Mouse (Mus musculus): ENCODE measurements around the gene Apon. TPM values are rescaled to one million over a fixed set of nuclear protein-coding genes. Genes with fewer than 3 reads are reported as not detected.
"Not testable (repeated sequence)": the region's sequence is repeated elsewhere in the genome, so short reads cannot be mapped to it uniquely, and the experiment has no call there.

The Apon gene
- polyA plus RNA-seq, 1 experiment = 0.05 TPM

GRCm38 (mm10) chr10:128278158-128278557 lies 24.3 kb downstream of the Apon start:
- TF ChIP-seq POLR2A (IDR thresholded peaks at IDR 0.05; ENCODE audit: control insufficient read depth, low read depth, low read length) (no peak), CTCF (IDR thresholded peaks at IDR 0.05; ENCODE audit: control insufficient read depth, insufficient read depth, insufficient replicate concordance, low read depth, low read length) (no peak)
- H3K4me3 ChIP-seq (ENCODE audit: control insufficient read depth, low read depth, low read length) = no peak overlapping the region
- no peak overlapping the region for H3K27ac ChIP-seq (ENCODE audit: control insufficient read depth, insufficient read depth, low read depth, low read length)
- no peaks in the 10 kb centered on the region for H3K36me3 ChIP-seq (ENCODE audit: control insufficient read depth, insufficient read depth, low read length)
- no peaks in the 10 kb centered on the region for H3K27me3 ChIP-seq (ENCODE audit: control insufficient read depth, insufficient read depth, low read length)
- no peaks in the 10 kb centered on the region for H3K4me1 ChIP-seq (ENCODE audit: control insufficient read depth, insufficient read depth, low read length)

- Histone ChIP-seq H3K4me1 (ENCODE audit: control insufficient read depth, insufficient read depth, low read length) (no peaks in the 10 kb centered on the region), H3K4me3 (ENCODE audit: control insufficient read depth, low read depth, low read length) (no peak overlapping the region), H3K36me3 (ENCODE audit: control insufficient read depth, insufficient read depth, low read length) (no peaks in the 10 kb centered on the region), H3K27me3 (ENCODE audit: control insufficient read depth, insufficient read depth, low read length) (no peaks in the 10 kb centered on the region), H3K27ac (ENCODE audit: control insufficient read depth, insufficient read depth, low read depth, low read length) (no peak overlapping the region)
- TF ChIP-seq POLR2A (IDR thresholded peaks at IDR 0.05; ENCODE audit: control insufficient read depth, low read depth, low read length) (no peak), CTCF (IDR thresholded peaks at IDR 0.05; ENCODE audit: control insufficient read depth, insufficient read depth, insufficient replicate concordance, low read depth, low read length) (no peak)
These were observed 27.0 kb downstream of the Apon start for GRCm38 (mm10) chr10:128280943-128281342.

- Histone ChIP-seq H3K27me3 (ENCODE audit: control insufficient read depth, insufficient read depth, low read length) (no peaks in the 10 kb centered on the region), H3K27ac (ENCODE audit: control insufficient read depth, insufficient read depth, low read depth, low read length) (no peak overlapping the region), H3K36me3 (ENCODE audit: control insufficient read depth, insufficient read depth, low read length) (no peaks in the 10 kb centered on the region), H3K4me1 (ENCODE audit: control insufficient read depth, insufficient read depth, low read length) (no peaks in the 10 kb centered on the region), H3K4me3 (ENCODE audit: control insufficient read depth, low read depth, low read length) (no peak overlapping the region)
- TF ChIP-seq POLR2A (IDR thresholded peaks at IDR 0.05; ENCODE audit: control insufficient read depth, low read depth, low read length) = no peak
- TF ChIP-seq CTCF (IDR thresholded peaks at IDR 0.05; ENCODE audit: control insufficient read depth, insufficient read depth, insufficient replicate concordance, low read depth, low read length) = no peak
These were observed 27.8 kb downstream of the Apon start for GRCm38 (mm10) chr10:128281682-128282081.

GRCm38 (mm10) chr10:128282886-128283450 lies 29.1 kb downstream of the Apon start:
- no peaks in the 10 kb centered on the region for H3K27me3 ChIP-seq (ENCODE audit: control insufficient read depth, insufficient read depth, low read length)
- no peak overlapping the region for H3K27ac ChIP-seq (ENCODE audit: control insufficient read depth, insufficient read depth, low read depth, low read length)
- TF ChIP-seq POLR2A (IDR thresholded peaks at IDR 0.05; ENCODE audit: control insufficient read depth, low read depth, low read length) (no peak), CTCF (IDR thresholded peaks at IDR 0.05; ENCODE audit: control insufficient read depth, insufficient read depth, insufficient replicate concordance, low read depth, low read length) (no peak)
- H3K4me3 ChIP-seq (ENCODE audit: control insufficient read depth, low read depth, low read length) = no peak overlapping the region
- no peaks in the 10 kb centered on the region for H3K36me3 ChIP-seq (ENCODE audit: control insufficient read depth, insufficient read depth, low read length)
- no peaks in the 10 kb centered on the region for H3K4me1 ChIP-seq (ENCODE audit: control insufficient read depth, insufficient read depth, low read length)

- Histone ChIP-seq H3K36me3 (ENCODE audit: control insufficient read depth, insufficient read depth, low read length) (no peaks in the 10 kb centered on the region), H3K27ac (ENCODE audit: control insufficient read depth, insufficient read depth, low read depth, low read length) (no peak overlapping the region), H3K4me3 (ENCODE audit: control insufficient read depth, low read depth, low read length) (no peak overlapping the region), H3K27me3 (ENCODE audit: control insufficient read depth, insufficient read depth, low read length) (no peaks in the 10 kb centered on the region), H3K4me1 (ENCODE audit: control insufficient read depth, insufficient read depth, low read length) (no peaks in the 10 kb centered on the region)
- TF ChIP-seq POLR2A (IDR thresholded peaks at IDR 0.05; ENCODE audit: control insufficient read depth, low read depth, low read length) (no peak), CTCF (IDR thresholded peaks at IDR 0.05; ENCODE audit: control insufficient read depth, insufficient read depth, insufficient replicate concordance, low read depth, low read length) (peak; percentile 49; the same call in 1 of the 2 replicates)
These were observed 30.0 kb downstream of the Apon start for GRCm38 (mm10) chr10:128283604-128284579.

- H3K4me1 ChIP-seq (ENCODE audit: control insufficient read depth, insufficient read depth, low read length); H3K27ac ChIP-seq (ENCODE audit: control insufficient read depth, insufficient read depth, low read depth, low read length); H3K36me3 ChIP-seq (ENCODE audit: control insufficient read depth, insufficient read depth, low read length); H3K4me3 ChIP-seq (ENCODE audit: control insufficient read depth, low read depth, low read length); H3K27me3 ChIP-seq (ENCODE audit: control insufficient read depth, insufficient read depth, low read length): not testable (repeated sequence)
These were observed 36.7 kb downstream of the Apon start for GRCm38 (mm10) chr10:128290594-128290993.

- Histone ChIP-seq H3K4me3 (ENCODE audit: control insufficient read depth, low read depth, low read length) (no peak overlapping the region), H3K4me1 (ENCODE audit: control insufficient read depth, insufficient read depth, low read length) (peaks cover 4% of the 10 kb centered on the region; the same call in 1 of the 2 replicates), H3K36me3 (ENCODE audit: control insufficient read depth, insufficient read depth, low read length) (no peaks in the 10 kb centered on the region), H3K27me3 (ENCODE audit: control insufficient read depth, insufficient read depth, low read length) (no peaks in the 10 kb centered on the region), H3K27ac (ENCODE audit: control insufficient read depth, insufficient read depth, low read depth, low read length) (no peak overlapping the region)
- no peak for TF ChIP-seq POLR2A (IDR thresholded peaks at IDR 0.05; ENCODE audit: control insufficient read depth, low read depth, low read length)
- no peak for TF ChIP-seq CTCF (IDR thresholded peaks at IDR 0.05; ENCODE audit: control insufficient read depth, insufficient read depth, insufficient replicate concordance, low read depth, low read length)
These were observed 42.6 kb downstream of the Apon start for GRCm38 (mm10) chr10:128296370-128297090.

All from testis, adult 2 months (tissue).